Mouse (Mus musculus): ENCODE data around the gene Tmed9.

DNA sequence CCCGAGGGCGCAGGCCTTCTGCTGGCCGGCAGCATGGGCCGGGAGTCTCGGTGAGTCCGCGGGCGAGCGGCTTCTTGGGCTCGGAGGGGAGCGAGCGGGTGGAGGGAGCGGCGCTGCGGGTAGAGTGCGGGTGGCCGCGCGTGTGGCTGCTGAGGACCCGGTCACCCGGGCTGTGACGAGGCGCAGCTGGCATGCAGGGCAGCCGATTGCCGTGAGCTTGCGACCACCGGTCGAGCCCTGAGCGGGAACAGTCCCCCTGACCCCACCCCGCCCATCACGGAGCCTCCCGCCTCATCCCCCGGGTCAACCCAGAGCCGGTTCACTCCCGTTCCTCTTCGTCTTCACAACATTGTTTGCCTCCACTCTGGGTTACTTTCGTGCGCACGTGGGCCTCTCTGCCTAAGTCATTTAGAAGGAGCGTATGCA, 61.6 kb downstream of the Tmed9 start:
- TF ChIP-seq CTCF (IDR thresholded peaks at IDR 0.05; ENCODE audit: low read depth, low read length) (no peak), POLR2A (IDR thresholded peaks at IDR 0.05; ENCODE audit: borderline replicate concordance, low read depth, low read length) (no peak)

Data from bone marrow macrophage, adult 2 months (primary cell).